Mouse (Mus musculus) myocyte (in vitro differentiated cells): Measurements from ENCODE around the gene St6galnac3. TPM values are rescaled to one million over a fixed set of nuclear protein-coding genes. Genes with fewer than 3 reads are reported as not detected.

Experiments used
- H3K27me3 ChIP-seq: one replicate; pipeline ENCODE4 v1.6.1; 2011; ENCODE audit not compliant: control insufficient read depth, insufficient read depth, insufficient read length
- H3K36me3 ChIP-seq: one replicate; pipeline ENCODE4 v1.6.1; 2011; ENCODE audit not compliant: control insufficient read depth, insufficient read depth
- H3K4me2 ChIP-seq: one replicate; pipeline ENCODE4 v1.6.1; 2011; ENCODE audit warnings: low read depth, control low read depth
- H3K4me3 ChIP-seq: one replicate; pipeline ENCODE4 v1.5.1; 2011; ENCODE audit warnings: mild to moderate bottlenecking, control low read depth, moderate library complexity
- H3K79me2 ChIP-seq: one replicate; pipeline ENCODE4 v1.6.1; 2011; ENCODE audit not compliant: control insufficient read depth, insufficient read depth
- H3ac ChIP-seq: one replicate; pipeline ENCODE4 v1.6.1; 2011; ENCODE audit not compliant: control insufficient read depth, insufficient read length
- CEBPB ChIP-seq: IDR thresholded peaks from 2 replicates; pipeline ENCODE4 v1.6.1; 2011; ENCODE audit warnings: mild to moderate bottlenecking, moderate library complexity; ENCODE audit not compliant: poor library complexity, insufficient read depth, severe bottlenecking
- E2F4 ChIP-seq: IDR thresholded peaks from one replicate; pipeline ENCODE4 v1.6.1; 2011; ENCODE audit warnings: mild to moderate bottlenecking, control low read depth, moderate library complexity; ENCODE audit not compliant: insufficient read depth
- MAX ChIP-seq: IDR thresholded peaks from one replicate; pipeline ENCODE4 v1.6.1; 2011; ENCODE audit warnings: low read depth, mild to moderate bottlenecking, control low read depth
- MYOD1 ChIP-seq, 3 experiments: IDR thresholded peaks; one replicate each; pipeline ENCODE4 v1.6.1; 2011; ENCODE audit warnings: control low read depth in 2 of 3, low read depth in 2 of 3, mild to moderate bottlenecking in 2 of 3, moderate library complexity in 1 of 3; ENCODE audit not compliant: insufficient read length in 2 of 3, control insufficient read depth in 1 of 3
- MYOG ChIP-seq, 3 experiments: IDR thresholded peaks; one replicate each; pipeline ENCODE4 v1.6.1; 2011; ENCODE audit warnings: control low read depth in 2 of 3, low read depth in 2 of 3, mild to moderate bottlenecking in 2 of 3; ENCODE audit not compliant: insufficient read length in 2 of 3, control insufficient read depth in 1 of 3, insufficient read depth in 1 of 3
- POLR2A ChIP-seq: IDR thresholded peaks from one replicate; pipeline ENCODE4 v1.6.1; 2011; ENCODE audit warnings: low read depth, mild to moderate bottlenecking, control low read depth, moderate library complexity; ENCODE audit not compliant: insufficient read length
- POLR2AphosphoS2 ChIP-seq: IDR thresholded peaks from one replicate; pipeline ENCODE4 v1.6.1; 2011; ENCODE audit warnings: low read depth, control low read depth; ENCODE audit not compliant: insufficient read length
- REST ChIP-seq: IDR thresholded peaks from one replicate; pipeline ENCODE4 v1.6.1; 2011; ENCODE audit warnings: mild to moderate bottlenecking, control low read depth, moderate library complexity; ENCODE audit not compliant: insufficient read depth, insufficient read length
- SRF ChIP-seq: IDR thresholded peaks from one replicate; pipeline ENCODE4 v1.6.1; 2011; ENCODE audit warnings: low read depth; ENCODE audit not compliant: control insufficient read depth, insufficient read length
- TCF12 ChIP-seq: IDR thresholded peaks from one replicate; pipeline ENCODE4 v1.6.1; 2011; ENCODE audit warnings: mild to moderate bottlenecking, control low read depth; ENCODE audit not compliant: poor library complexity, insufficient read depth, severe bottlenecking
- TCF3 ChIP-seq: IDR thresholded peaks from one replicate; pipeline ENCODE4 v1.6.1; 2011; ENCODE audit warnings: low read depth, control low read depth; ENCODE audit not compliant: insufficient read length
- USF1 ChIP-seq: IDR thresholded peaks from one replicate; pipeline ENCODE4 v1.6.1; 2011; ENCODE audit warnings: low read depth, mild to moderate bottlenecking, control low read depth, moderate library complexity
- polyA plus RNA-seq: library from polyadenylated mRNA; unstranded; fragments of >200 nt; fragmentation: generic; extraction: Trizol; gene quantifications from one replicate; pipeline ENCODE4 v1.2.1, GENCODE M21; 2012; ENCODE audit warnings: missing spikeins

The St6galnac3 gene
- polyA plus RNA-seq, 1 experiment: not detected

DNA sequence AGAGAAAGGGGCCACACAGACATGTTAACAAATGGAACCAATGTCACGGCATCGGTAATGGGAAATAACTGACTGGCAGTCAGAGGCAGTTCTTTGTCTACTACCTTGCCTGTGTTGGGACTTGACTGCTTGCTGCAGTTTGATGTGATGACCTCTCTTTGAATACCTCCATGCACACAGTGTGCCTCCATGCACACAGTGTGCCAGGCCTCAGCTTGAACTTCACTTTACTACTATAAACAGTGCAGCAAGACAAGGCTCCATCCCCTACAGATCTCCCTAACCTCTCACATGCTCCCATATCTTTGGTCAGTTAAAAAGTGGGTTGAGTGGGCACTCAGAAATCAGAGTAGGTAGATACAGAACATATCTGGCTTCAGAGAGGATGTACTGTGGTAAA is 341.3 kb downstream of the St6galnac3 start:
- no peaks in the 10 kb centered on the region for H3K27me3 ChIP-seq
- no peaks in the 10 kb centered on the region for H3K36me3 ChIP-seq
- TF ChIP-seq E2F4: no peak
- TF ChIP-seq MYOD1 (IDR thresholded peaks at IDR 0.05; ENCODE audit: control insufficient read depth in 1 of 3, insufficient read length in 2 of 3, low read depth in 2 of 3): no peak
- TF ChIP-seq POLR2AphosphoS2: no peak
- TF ChIP-seq CEBPB: no peak
- TF ChIP-seq MYOG (IDR thresholded peaks at IDR 0.05; ENCODE audit: control insufficient read depth in 1 of 3, insufficient read depth in 1 of 3, insufficient read length in 2 of 3, low read depth in 2 of 3): no peak
- TF ChIP-seq USF1: no peak
- TF ChIP-seq MAX: no peak
- no peak for TF ChIP-seq SRF
- TF ChIP-seq TCF12: no peak
- no peak for TF ChIP-seq POLR2A
- TF ChIP-seq REST: no peak
- TF ChIP-seq TCF3: no peak
- no peak overlapping the region for H3ac ChIP-seq
- no peak overlapping the region for H3K4me2 ChIP-seq
- no peaks in the 10 kb centered on the region for H3K79me2 ChIP-seq
- H3K4me3 ChIP-seq: no peak overlapping the region

DNA sequence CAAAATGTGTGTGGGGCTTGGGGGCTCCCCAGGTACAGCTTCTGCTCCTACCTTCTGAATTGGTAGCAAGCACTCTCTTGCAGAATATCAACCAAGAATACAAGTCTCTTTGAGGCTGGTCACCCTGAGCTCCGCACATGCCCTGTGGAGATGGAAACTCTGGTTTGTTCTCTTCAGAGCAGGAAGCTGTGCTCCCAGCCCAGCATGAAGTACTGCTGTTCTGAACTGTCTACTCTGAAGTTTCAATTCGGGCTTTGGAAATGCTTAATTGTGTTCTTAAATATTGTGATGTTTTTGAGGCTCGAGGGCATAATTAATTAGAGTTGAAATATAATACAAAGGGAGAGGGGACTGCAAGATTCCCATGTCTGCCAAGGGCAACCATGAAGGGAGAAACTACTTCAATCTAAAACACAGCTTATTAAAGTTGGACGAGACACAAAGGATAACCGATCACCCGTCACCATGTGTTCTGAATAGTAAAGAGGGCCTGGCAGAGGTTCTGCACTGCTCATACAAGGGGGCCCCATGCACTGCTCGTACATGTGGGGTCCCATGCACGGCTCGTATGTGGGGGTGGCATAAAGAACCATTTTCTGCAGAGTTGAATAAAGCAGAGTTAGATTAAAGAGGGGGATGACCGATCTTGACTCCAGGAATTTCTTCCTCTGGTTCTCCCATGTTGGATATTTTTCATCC is 359.8 kb downstream of the St6galnac3 start:
- Histone ChIP-seq H3K36me3 (no peaks in the 10 kb centered on the region), H3ac (no peak overlapping the region), H3K79me2 (no peaks in the 10 kb centered on the region), H3K4me3 (no peak overlapping the region), H3K27me3 (no peaks in the 10 kb centered on the region), H3K4me2 (no peak overlapping the region)
- TF ChIP-seq POLR2A (no peak), REST (no peak), TCF3 (no peak), TCF12 (no peak), MYOD1 (IDR thresholded peaks at IDR 0.05; ENCODE audit: control insufficient read depth in 1 of 3, insufficient read length in 2 of 3, low read depth in 2 of 3) (no peak), E2F4 (no peak), USF1 (no peak), SRF (no peak), MAX (no peak), CEBPB (no peak), MYOG (IDR thresholded peaks at IDR 0.05; ENCODE audit: control insufficient read depth in 1 of 3, insufficient read depth in 1 of 3, insufficient read length in 2 of 3, low read depth in 2 of 3) (no peak), POLR2AphosphoS2 (no peak)

DNA sequence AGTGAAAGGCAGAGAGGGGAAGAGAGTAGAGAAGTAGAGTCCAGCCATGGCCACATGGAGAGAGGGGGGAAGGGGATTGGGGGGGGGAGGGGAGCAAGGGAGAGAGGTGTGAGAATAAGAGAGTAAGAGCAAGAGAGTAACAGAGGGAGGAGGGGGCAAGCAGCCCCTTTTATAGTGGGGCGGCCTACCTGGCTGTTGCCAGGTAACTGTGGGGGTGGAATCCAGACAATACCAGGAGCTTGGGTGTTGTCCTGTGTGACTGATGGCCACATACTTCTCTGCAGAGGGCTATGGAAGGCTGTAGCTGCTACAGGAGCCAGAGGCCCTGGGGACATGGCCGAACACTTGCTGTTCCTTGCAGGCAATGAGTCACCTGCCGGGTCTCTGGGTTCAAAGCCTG is 360.6 kb downstream of the St6galnac3 start:
- Histone ChIP-seq H3K4me3 (no peak overlapping the region), H3K27me3 (no peaks in the 10 kb centered on the region), H3K36me3 (no peaks in the 10 kb centered on the region), H3K4me2 (no peak overlapping the region), H3ac (no peak overlapping the region), H3K79me2 (no peaks in the 10 kb centered on the region)
- TF ChIP-seq TCF3 (no peak), MAX (no peak), MYOD1 (IDR thresholded peaks at IDR 0.05; ENCODE audit: control insufficient read depth in 1 of 3, insufficient read length in 2 of 3, low read depth in 2 of 3) (no peak)

DNA sequence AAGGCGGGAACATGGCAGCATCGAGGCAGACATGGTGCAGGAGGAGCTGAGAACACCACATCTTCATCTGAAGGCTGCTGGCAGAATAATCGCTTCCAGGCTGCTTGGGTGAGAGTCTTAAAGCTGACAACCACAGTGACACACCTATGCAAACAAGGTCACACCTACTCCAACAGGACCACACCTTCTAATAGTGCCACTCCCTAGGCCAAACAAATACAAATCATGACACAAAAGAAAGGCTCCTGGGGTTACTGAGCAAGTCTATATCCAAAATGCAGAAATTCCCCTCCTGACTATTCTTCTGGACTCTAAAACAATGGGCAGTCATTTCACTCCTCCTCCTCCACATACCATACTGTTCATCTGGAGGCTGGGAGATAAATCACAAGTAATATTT is 365.0 kb downstream of the St6galnac3 start:
- H3ac ChIP-seq: no peak overlapping the region
- no peak for TF ChIP-seq SRF
- no peak for TF ChIP-seq MYOD1 (IDR thresholded peaks at IDR 0.05; ENCODE audit: control insufficient read depth in 1 of 3, insufficient read length in 2 of 3, low read depth in 2 of 3)
- no peak for TF ChIP-seq USF1
- no peak for TF ChIP-seq CEBPB
- TF ChIP-seq MYOG (IDR thresholded peaks at IDR 0.05; ENCODE audit: control insufficient read depth in 1 of 3, insufficient read depth in 1 of 3, insufficient read length in 2 of 3, low read depth in 2 of 3): no peak
- TF ChIP-seq MAX: no peak
- no peak for TF ChIP-seq TCF12
- TF ChIP-seq REST: no peak
- TF ChIP-seq POLR2A: no peak
- TF ChIP-seq E2F4: no peak
- no peak for TF ChIP-seq POLR2AphosphoS2
- TF ChIP-seq TCF3: no peak
- H3K79me2 ChIP-seq: no peaks in the 10 kb centered on the region
- no peaks in the 10 kb centered on the region for H3K36me3 ChIP-seq
- no peak overlapping the region for H3K4me2 ChIP-seq
- no peaks in the 10 kb centered on the region for H3K27me3 ChIP-seq
- no peak overlapping the region for H3K4me3 ChIP-seq

DNA sequence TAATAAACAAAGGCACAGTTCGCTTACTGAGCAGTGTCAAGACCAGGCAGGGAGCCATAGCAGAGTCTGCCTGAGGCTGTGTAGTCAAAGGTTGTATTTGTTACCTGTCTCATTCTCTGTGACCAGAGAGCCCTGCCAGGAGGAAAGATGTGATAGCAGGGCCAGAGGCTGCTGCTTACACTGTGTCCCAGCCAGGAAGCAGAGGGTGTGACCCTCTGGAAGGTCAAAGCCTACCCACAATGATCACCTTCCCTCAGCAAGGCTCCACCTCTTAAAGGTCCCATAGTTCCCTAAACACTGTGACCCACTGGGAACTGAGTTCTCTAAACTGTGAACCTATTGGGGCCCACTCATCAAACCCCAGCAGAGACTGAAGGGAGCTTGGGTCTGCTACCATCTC is 368.9 kb downstream of the St6galnac3 start:
- no peak overlapping the region for H3K4me2 ChIP-seq
- no peaks in the 10 kb centered on the region for H3K36me3 ChIP-seq
- H3K27me3 ChIP-seq: no peaks in the 10 kb centered on the region
- H3K4me3 ChIP-seq: no peak overlapping the region
- H3K79me2 ChIP-seq: no peaks in the 10 kb centered on the region
- no peak for TF ChIP-seq E2F4
- H3ac ChIP-seq: no peak overlapping the region
